Mouse (Mus musculus) stomach, postnatal 0 days (tissue): ENCODE results near the gene Tmem218.

Experiments used
- CTCF ChIP-seq: IDR thresholded peaks from 2 replicates; pipeline ENCODE4 v1.5.1; 2016; ENCODE audit warnings: antibody characterized with exemption, low read depth, mild to moderate bottlenecking, moderate library complexity
- EP300 ChIP-seq: optimal IDR thresholded peaks from 2 replicates; pipeline ENCODE3; 2016; ENCODE audit warnings: antibody characterized with exemption

DNA sequence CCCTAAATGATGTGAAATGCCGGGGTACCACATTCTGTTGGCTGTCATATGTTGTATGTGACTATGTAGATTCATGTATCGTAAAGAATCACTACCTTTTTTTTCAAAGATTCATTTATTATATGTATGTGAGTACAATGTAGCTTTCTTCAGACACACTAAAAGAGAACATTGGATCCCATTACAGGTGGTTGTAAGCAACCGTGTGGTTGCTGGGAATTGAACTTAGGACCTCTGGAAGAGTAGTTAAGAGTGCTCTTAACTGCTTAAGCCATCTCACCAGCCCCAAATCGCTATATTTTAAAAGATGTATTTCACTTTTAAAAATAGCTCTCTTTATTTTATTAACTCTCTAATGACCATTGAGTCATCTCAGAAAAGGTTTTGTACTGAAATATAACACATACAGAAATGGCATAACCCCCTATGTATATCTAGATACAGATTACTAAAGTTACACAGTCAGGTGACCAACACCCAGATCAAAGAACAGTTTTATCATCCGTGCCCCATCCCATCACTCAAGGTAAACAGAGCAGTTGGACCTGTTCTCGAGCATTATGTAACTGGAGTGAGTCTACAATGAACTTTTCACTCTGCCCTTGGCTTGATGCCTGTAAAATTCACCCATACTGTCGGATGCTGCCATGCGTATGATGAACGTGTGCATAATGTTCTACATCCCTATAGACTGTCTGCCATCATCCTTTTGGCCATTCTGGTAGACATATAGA lies 6.5 kb downstream of the Tmem218 start:
- no peak for TF ChIP-seq CTCF
- no peak for TF ChIP-seq EP300
